Mouse (Mus musculus): ENCODE results near the gene Igdcc4.

DNA sequence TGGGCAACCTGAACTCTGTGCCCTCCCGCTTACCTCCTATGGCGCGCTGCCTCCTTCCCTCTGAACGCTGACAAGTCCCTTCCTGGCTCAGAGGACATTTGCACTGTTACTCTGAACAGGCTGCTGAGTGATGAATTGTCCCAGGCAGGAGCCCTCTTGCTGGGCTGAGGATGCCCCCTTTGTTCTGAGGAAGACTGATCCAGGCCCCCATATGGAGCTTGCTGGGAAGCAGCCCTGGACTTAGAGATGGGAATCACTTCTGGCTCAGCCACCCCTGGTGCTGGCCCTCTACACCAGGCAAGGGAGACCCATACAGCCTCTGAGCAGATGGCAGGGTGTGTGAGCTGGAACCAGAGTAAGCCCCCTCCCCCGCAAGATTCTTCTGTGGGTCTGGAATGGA is 44.7 kb downstream of the Igdcc4 start:
- TF ChIP-seq CTCF (IDR thresholded peaks at IDR 0.05; ENCODE audit: low read depth): no peak
- TF ChIP-seq EP300 (optimal IDR thresholded peaks at IDR 0.05): no peak

Measured in stomach, postnatal 0 days (tissue).